Mouse (Mus musculus): ENCODE measurements around the gene Ttc4. TPM values are rescaled to one million over a fixed set of nuclear protein-coding genes. Genes with fewer than 3 reads are reported as not detected.

Ttc4 gene
- 3.0 and 16.1 TPM in 2 replicates for polyA plus RNA-seq (2012)

DNA sequence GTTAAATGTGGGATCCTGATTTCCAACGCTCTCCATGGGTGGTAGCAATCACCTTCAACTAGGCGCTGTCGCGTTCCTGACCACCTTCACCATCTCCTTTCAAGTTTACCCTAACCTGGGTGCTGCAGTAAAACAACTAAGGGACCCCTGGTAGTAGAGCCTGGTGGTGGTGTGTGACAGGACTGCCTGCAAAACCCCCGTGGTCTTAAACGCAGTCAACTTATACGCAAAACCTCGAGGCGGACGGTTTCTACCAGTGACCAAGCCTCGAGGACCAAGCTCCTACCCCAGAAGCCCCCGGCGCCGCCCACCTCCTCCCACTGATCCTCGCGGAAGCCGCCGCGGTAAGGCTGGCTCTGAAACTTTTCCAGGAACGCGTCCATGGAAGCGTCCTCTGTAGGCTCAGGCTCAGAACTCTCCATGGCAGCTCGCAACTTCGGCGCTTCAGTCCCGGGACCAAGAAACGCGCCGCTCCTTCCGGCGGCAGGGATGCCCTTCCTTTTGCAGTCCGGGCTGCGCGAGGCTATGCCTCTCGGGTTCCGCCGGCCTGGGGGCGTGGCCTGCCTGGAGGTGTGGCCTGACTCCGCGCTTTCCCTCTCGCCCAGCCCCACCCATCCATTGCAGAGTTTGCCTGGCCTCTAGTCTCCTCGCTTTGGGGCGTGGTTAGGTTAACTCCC lies at the start of gene Ttc4:
TSS of gene Ttc4 (minus strand) at position 503 of the 677 bp plus-strand sequence.
- no peak for TF ChIP-seq GATA1 (IDR thresholded peaks at IDR 0.05; ENCODE audit: low read length)

DNA sequence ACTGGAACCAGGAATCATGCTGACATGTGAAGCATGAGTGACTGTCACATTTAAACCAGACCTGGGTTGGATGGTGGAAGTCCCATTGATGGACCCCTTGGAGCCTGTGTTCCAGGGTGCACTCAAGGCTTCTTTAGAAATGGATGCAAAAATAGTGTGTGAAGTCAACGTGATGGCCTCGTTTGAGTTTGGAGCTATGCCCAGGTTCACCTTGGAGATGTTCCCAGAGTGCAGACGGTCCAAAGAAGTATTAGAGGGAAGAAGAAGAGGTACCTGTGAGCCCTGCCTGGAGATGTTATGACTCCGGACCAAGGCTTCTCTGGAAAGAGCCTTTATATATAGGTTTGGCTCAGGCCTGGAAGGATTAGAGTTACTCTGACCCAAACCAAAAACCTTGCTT lies 41.9 kb upstream of the Ttc4 start:
- TF ChIP-seq GATA1 (IDR thresholded peaks at IDR 0.05; ENCODE audit: low read length), result no peak

DNA sequence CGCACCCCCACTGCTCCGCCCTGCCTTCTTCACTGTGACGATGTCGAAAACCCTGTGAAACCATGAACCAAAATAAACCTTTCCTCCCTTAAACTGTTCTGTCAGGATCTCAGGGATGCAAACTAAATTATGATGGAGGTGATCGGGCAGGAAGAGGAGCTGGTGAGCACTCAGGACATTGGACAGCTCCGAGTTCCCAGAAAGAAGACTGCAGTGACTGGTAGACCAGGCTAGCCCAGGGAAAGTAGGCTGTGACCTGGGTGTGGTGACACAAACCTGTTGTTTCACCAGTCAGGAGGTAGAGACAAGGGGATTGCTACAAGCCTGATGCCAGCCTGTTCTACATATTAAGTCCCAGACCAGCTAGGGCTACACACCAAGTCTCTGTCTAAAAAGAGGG lies 34.9 kb upstream of the Ttc4 start:
- no peak for TF ChIP-seq GATA1 (IDR thresholded peaks at IDR 0.05; ENCODE audit: low read length)

DNA sequence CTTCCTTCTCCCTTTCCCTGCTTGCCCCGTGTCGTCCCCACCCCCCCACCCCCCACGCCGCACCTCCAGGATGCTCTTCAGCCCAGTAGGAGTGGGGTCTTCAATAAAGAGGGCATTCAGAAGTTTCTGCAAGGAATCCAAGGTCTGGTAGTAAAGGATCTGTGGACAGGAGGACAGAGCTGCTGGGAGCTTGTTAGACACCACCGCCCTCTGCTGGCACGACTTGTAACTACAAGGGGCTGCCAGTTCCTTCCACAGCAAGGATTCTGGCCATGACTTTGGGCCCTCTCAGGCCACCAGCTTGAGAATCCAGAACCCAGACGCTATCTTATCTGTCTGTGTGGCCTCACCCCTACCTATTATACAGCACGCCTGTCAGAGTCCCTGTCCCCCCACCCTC lies 29.7 kb upstream of the Ttc4 start:
- no peak for TF ChIP-seq GATA1 (IDR thresholded peaks at IDR 0.05; ENCODE audit: low read length)

DNA sequence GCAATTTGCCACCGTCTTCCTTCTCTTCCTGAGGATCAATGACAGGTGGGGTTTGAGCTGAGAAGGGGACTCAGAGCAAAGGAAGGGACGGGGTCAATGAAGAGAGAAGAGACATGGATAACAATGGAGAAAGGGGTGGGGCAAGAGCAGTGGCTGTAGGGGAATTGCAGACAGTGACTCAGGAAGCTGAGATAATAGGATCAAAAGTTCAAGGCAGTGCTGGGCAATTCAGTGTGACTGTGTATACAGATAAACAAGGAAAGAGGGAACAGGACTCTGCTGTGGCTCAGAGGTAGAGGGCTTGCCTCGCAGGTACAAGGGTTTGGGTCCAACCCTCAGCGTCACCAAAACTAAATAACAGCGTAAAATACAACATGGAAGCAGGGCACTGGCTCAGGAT lies 29.2 kb upstream of the Ttc4 start:
- no peak for TF ChIP-seq GATA1 (IDR thresholded peaks at IDR 0.05; ENCODE audit: low read length)

DNA sequence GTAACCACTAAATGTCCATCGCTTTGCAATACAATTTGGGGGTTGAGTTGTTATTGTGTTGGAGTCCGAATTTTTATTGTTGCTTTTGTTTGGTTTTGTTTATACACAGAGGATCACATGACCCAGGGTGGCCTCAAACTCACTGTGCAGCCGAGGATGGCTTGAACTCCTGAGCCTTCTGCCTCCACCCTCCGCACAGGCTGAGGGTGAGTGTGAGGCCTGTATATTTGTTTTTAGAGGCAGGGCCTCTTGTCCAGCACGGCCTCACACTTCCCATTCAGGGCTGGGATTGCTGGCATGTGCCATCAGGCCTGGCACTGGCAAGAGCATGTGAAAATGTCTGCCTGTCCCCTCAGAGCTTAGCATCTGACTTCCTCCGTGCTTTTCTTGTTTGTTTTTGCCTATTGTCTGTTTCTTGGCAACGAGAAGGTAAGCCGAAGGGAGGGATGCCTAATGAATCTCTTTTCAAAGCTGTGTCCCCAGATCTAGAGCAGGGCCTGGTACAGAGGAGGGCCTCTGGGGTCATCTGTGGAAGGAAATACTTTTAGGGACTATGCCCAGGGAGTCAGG lies 26.4 kb upstream of the Ttc4 start:
- TF ChIP-seq GATA1 (IDR thresholded peaks at IDR 0.05; ENCODE audit: low read length), result no peak

DNA sequence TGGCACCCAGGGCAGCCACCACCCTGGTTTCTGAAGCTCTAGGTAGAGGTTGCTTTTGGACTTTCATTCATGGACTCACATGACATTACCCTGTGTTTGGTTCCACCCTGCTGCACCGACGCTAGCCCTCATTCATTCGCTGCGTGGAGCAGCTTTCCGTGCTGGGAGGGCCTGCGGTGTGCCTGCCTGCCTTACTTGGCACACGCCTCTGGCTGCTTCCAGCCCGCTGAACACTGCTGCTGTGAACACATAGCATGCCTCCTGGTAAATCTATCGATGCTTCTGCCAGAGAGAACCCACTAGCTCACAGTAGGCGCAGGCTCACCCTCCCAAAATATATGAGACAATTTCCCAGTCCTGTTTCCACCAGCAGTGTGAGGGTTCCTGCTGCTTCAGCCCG lies 25.7 kb upstream of the Ttc4 start:
- TF ChIP-seq GATA1 (IDR thresholded peaks at IDR 0.05; ENCODE audit: low read length), result no peak

DNA sequence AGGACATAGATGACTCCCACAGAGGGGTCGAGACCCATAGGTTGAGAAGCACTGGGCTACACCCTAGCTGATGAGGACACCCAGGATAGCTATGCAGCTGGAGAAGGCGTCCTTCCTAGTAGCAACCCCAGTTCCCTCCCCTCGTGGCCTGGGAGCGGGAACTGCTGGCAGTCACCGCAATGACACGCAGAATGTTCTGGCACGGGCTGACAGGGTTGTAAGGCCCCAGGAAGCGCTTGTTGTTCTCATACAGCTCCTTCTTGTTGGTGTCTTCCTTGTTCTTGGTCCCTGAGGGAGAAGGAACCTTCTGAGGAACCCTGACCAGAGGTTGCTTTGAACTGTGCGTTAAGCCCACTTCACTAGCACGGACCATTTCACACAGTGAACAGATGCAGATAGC lies 25.2 kb upstream of the Ttc4 start:
- no peak for TF ChIP-seq GATA1 (IDR thresholded peaks at IDR 0.05; ENCODE audit: low read length)

DNA sequence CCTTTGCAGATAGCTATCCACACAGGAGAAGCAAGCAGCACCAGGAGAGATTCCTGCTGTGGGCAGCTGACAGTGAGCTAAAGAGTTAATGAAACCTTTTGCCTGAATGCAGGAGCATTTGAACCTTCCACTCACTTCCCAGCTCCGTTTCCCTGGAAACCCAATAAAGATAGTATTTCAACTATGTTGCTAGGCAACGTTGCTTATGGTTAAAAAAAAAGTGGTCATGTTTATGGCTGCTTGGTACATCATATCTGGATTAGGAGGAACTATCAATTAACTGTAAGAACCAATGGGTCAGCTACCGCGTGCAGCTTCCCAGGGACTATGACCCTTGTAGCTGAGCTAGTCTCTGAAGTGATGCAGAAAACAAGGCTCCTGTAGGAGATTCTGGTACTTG lies 22.1 kb upstream of the Ttc4 start:
- TF ChIP-seq GATA1 (IDR thresholded peaks at IDR 0.05; ENCODE audit: low read length), result no peak

DNA sequence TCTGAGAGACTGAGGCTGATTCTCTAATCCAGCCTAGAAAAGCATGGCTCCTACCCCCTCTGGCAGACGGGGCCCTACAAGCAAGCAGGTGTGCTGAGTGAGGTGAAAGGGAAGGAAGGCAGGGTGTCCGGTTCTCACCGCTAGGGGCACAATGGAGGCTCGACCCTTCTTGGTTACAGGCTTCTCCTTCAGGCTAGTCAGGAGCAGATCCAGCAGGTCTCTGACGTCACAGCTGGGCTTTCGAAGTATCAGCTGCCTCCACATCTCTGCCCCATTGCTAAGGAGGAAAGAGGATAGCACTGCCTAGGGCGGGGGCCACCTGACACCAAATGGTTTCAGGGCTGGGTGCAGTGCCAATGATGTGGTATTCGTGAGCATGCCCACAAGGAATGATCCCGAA lies 21.2 kb upstream of the Ttc4 start:
- no peak for TF ChIP-seq GATA1 (IDR thresholded peaks at IDR 0.05; ENCODE audit: low read length)

DNA sequence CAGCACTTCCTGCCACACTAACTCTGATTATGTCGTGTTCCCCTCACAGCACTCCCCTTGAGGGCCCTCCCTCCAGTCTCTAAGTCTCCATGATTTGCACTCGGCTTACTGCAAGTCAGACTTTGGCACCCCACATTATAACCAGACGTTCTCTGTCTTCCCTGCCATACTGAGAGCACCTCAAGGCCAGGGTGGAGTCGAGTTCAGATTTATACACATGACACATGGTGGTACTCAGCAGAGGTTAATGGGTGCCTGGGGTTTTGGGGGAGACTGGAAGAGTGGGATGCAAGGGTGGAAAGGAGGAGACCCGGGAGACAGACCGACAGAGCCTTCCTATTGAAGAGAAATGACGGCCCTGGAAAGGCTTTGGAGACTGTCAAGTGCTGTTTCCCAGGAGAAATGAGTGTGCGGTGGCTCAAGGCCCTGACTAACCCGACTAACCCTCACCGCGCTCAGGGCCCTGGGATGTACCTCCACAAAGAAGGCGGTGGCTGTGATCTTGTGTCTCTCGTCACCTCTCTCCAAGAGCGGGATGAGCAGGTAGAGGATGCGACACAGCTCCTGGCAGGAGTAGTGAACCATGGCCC lies 15.2 kb upstream of the Ttc4 start:
- no peak for TF ChIP-seq GATA1 (IDR thresholded peaks at IDR 0.05; ENCODE audit: low read length)

DNA sequence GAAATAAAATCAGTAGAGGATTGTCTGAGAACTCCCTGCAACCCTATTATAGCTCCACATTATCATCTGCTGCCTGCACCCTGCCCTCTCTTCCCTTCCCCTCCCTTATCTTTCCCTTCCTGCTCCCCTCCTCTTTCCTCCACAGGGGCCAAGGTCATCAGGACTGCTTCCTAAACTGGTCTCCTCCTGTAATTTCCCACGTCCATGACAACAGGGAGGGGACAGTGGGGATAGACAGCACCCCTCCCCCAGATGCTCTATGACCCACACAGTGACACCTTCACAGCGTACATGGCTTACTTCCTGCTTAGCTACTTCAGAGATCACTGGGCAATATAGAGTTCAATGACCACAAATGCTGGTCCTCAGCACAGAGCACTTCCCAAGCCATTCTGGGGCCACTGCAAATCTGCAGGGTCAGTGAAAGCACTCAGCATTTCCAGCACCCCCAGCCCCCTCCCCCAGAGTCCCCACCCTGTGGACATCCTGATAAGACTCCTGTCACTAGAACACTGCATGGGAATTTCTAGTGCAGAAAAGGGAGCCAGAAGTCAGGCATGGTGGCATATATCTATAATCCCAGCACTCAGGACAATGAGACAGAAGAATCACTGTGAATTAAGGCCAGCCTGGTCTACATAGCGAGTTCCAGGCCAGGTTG lies 10.0 kb upstream of the Ttc4 start:
- TF ChIP-seq GATA1 (IDR thresholded peaks at IDR 0.05; ENCODE audit: low read length), result no peak

DNA sequence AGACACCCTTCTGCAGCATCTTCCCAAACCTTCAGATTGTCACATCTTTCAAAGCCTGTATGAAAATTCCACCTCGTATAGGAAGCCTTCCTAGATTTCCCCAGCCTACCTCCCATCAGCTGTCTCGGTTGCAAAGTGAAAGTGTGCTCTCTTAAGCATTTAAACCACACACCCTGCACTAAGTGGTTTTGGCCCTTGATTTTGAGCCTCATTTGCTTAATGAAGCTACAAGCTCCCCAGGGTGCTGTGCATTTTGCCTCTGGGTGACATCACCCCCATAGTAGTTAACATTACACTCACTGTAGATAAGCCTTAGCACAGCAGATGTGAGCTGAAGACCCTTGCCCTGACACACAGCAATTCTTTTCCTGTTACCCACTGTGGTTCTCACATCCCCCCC lies 2.2 kb upstream of the Ttc4 start:
- no peak for TF ChIP-seq GATA1 (IDR thresholded peaks at IDR 0.05; ENCODE audit: low read length)

DNA sequence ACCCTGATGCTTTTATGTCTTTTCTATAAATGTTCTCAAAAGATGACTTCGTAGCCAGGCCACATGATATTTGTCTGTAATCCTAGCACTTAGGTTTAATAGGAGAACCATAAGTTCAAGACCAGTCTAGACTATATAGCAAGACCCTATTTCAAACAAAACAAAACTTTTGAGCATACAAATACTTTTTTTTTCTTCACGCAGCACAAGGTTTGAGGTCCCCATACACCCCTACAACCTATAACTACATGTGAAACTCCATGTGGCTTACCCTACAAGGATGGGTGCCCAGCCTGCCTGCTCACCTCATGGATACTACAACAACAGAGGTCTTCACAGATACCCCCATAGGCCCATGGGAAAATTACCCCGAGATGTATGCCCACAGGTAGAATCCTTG lies 408 bp upstream of the Ttc4 start:
- no peak for TF ChIP-seq GATA1 (IDR thresholded peaks at IDR 0.05; ENCODE audit: low read length)

DNA sequence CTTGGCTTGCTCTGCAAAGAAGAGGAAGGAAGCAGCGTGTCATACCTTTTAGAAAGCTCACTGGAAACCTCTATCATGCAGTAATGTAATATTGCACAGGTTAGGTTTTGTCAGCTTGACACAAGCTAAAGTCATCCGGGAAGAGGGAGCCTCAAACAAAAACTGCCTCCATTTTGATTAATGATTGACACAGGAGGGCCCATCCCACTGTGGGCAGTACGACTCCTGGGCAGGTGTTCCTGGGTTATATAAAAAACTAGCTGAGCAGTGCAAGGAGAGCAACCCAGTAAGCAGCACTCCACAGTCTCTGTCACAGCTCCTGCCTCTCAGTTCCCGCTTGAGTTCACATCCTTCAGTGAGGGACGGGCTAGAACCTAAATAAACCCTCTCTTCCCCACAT lies 2.0 kb downstream of the Ttc4 start:
- TF ChIP-seq GATA1 (IDR thresholded peaks at IDR 0.05; ENCODE audit: low read length), result no peak

DNA sequence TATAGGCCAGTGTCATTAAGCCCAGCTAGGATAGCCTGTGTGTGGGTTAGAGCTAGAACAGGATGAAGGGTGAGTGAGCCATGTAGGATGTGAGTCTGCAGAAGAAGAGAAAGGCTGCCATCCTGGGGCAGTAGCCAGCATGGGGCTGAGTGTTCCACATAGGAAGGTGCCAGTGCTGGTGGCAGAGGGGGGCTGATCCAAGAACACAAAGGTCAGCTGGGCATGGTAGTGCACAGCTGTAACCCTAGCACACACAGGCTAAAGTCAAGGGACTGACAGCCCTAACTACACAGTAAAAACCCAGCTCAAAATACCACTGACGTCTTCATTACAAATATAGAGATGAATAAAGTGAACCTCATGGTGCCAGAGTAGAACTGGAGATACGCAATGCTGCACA lies 12.2 kb downstream of the Ttc4 start:
- TF ChIP-seq GATA1 (IDR thresholded peaks at IDR 0.05; ENCODE audit: low read length), result no peak

DNA sequence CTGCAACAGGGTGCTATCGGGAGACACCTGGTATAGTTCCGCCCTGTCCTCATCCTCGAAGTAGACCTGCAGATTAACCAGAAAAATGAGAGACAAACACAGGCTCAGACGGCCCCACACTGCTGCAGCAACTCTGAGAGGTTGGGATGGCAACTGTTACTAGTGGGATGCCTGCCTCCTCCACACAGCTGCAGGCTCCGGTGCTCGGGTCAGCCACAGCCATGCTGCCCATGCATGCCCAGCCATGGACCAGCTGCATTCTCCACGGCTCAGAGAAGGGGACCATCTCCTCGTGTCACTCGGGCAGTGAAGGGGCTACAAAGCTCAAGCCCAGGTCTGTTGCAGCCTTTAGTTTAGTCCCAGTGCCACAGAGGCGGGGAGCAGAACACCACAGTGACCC lies 13.1 kb downstream of the Ttc4 start:
- TF ChIP-seq GATA1 (IDR thresholded peaks at IDR 0.05; ENCODE audit: low read length), result no peak
